Mouse (Mus musculus): ENCODE results near the gene Rb1.

DNA sequence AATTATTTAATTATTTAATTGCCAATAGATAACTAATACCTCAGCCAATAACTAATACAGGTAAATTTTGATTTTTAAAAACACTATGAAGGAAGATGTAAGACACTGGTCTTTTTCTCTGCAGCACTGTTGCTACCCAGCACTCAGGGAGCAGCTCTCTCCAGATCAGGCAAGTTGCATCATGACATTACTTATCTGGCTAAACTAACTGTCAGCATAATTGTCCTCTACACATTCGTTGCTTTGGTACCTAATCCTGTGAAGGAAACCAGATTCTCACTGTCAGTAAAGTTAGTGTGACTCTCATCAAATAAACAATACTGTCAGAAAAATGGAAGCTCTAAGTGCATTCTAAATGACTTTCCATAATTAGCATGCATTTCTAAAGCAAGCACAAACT is 98.8 kb downstream of the Rb1 start:
- TF ChIP-seq EP300 (IDR thresholded peaks at IDR 0.05; ENCODE audit: low read depth), result no peak
- no peak for TF ChIP-seq CTCF (IDR thresholded peaks at IDR 0.05; ENCODE audit: low read depth)
